Mouse (Mus musculus): ENCODE results near the gene Kcnk16.
"Not testable (repeated sequence)": the region's sequence is repeated elsewhere in the genome, so short reads cannot be mapped to it uniquely, and the experiment has no call there.

Gene Kcnk16

DNA sequence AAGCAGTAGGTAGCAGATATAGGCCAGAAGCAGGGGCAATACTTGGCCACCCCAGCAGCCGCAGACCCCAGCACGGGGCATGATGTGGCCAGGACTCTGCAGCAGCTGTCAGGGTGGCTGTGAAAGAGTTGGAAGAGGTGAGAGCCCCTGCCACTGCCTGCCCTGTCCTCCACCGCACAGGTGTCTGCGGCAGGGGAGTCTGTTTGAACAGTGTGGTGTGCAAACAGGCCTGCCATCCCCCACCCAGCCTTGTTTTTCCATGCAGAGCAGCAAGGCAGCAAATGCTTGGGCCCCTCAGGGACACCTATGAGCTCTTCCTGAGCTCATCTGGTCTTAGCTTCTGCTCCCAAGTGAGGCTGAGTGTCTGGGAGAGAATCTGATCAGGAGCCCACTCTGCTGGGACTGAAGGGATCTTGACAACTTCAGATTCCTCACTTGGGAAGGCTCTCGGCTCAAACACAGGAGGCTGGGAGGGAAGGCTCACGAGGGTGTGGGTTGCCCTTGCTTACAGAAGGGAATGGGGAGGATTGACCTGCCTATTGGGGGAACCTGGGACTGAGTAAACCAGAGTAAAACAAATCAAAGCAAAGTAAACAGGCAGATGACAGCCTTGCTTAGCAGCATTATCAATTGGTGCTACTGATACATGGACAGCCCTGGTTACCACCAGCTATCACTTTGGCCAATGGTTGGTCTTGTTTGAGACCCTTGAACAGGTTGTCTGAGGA, at the start of gene Kcnk16:
Gene Kcnk16 (minus strand): TSS at position 118 of the 728 bp plus-strand sequence.
- DNase-seq (ENCODE audit: low read depth, low spot score): no peak

DNA sequence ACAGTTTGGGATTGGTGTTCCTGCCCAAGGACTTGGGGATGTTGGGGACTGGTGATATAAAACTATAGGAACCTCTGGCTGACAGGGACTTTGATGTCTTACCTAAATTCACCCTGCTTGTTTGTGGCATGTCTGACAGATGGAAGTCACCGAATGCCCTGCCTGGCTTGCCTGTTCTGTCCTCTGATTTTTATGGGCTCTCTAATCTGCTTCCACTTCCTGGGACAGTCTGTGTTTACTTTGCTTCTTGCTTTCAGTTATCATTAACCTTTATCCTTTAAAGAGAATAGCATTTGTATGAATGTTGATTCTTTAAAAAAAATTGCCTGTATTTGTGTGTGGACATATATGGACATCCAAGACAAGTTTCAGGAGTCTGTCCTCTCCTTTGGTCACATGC, 46.1 kb upstream of the Kcnk16 start:
- no peak for DNase-seq (ENCODE audit: low read depth, low spot score)

DNA sequence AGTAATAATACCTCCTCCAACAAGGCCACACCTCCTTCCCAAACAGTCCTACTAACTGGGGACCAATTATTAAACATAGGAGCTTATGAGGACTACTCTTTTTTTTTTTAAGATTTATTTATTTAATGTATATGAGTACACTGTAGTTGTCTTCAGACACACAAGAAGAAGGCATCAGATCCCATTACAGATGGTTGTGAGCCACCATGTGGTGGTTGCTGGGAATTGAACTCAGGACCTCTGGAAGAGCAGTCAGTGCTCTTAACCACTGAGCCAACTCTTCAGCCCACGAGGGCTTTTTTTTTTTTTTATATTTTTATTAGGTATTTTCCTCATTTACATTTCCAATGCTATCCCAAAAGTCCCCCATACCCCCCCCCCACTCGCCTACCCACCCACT, 36.1 kb upstream of the Kcnk16 start:
- not testable (repeated sequence) for DNase-seq (ENCODE audit: low read depth, low spot score)

DNA sequence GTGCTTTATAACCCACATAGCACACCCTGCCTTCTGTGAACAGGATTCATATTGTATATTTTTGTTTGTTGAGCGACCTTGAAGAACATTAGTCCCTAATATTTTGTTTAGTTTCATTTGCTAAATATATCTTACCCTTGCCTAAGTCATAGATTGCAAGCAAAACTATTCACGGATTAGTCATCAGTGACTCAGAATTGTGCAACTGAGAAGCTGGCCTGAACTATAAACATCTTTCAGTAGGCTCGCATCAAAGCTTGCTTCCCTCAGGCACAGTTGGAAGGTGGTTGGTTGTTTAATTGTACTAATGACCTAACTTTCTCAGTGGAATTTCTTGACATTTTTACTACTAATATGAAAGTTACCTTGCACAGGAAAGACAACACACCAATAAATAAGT, 29.1 kb upstream of the Kcnk16 start:
- no peak for DNase-seq (ENCODE audit: low read depth, low spot score)

DNA sequence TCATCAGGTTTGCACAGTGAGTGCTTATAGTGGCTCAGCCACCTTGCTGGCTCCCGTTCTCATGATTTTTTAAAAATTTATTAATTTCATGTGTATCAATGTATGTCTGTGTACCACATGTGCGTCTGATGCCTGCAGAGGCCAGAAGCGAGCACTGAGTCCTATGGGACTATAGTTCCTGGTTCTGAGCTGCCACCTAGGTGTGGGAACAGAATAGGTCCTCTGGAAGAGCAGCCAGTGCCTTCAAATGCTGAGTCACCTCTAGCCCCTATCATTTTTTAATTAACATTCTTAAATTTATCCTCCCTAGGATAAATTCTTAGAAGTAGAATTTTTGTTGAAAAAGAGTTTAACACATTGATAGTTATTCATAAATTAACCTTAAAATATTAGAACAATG, 28.6 kb upstream of the Kcnk16 start:
- DNase-seq (ENCODE audit: low read depth, low spot score): no peak

DNA sequence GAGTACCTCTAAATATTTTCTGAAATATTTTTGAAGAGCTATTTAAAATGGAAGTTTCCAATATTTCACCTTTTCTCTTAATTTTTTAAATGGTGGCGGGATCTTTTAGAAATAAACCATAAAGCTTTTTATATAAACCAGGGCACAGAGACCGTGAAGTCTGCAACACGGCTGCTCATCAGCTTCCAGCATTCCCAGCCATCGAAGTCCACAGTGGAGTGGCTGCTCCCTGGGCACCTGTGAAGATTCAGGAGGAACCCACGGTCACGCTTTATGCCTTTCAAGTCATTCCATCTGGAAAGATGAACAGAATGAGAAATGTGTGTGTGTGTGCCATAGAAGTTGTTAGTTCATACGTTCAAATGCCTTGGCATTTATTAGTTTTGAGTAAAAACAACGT, 25.9 kb upstream of the Kcnk16 start:
- no peak for DNase-seq (ENCODE audit: low read depth, low spot score)

GRCm38 (mm10) chr14:20294117-20294892, 25.3 kb upstream of the Kcnk16 start, which contains the start of gene Nudt13:
Nudt13 (plus strand) TSS chr14:20294697.
- DNase-seq (ENCODE audit: low read depth, low spot score): peak; percentile 94

DNA sequence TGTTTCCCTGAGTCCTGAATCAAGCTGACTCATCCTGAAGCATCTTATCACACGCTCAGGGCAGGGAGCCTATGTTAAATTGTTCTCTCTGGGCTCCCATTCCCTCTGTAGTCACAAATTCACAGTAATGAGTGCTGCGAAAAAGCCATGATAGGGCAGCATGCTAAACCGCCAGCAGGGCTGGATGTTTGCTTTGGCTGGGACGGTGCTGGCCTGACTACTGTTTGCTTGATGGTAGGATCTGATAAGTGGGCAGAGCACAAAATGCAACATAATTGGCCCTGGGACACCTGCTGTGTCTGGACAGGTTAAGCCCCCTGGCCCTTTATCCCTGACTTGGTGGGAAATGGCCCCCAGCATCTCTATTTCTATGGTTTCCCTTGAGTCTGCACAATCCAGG, 22.4 kb upstream of the Kcnk16 start:
- DNase-seq (ENCODE audit: low read depth, low spot score): no peak

DNA sequence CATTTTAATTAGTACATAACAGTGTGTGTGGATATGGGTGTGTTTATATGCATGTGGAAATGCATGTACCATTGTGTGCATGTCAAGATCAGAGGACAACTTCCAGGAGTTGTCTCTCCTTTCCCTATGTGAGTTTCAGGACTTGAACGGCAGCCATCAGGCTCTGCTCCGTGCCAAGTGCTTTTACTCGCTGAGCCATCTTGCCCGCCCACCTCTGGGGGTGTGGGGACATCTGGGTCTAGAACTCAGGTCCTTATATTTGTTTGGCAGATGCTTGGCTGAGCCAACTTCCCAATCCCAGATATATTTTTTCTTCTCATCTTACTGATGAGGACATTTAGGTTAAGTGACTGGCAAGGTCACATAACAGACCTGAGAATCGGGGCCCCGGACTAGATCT, 578 bp downstream of the Kcnk16 start:
- no peak for DNase-seq (ENCODE audit: low read depth, low spot score)

DNA sequence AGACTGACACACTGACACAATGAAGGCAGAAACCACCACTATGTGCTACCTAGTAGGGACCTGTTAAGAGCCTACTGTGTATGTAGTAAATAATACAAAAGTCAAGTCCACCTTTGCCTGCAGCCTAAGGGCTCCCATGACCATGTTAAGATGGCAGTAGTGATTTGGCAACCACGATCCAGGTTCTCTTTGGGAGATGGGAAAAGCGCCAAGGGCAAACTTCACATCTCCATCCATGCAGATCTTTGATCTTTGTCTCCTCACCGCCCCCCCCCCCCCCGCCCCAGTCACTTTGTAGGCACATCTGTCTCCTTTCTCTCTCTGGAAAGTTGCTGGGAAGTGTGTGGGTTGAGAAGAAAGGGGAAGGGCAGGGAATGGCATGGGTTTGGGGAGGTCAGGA, 6.7 kb downstream of the Kcnk16 start:
- DNase-seq (ENCODE audit: low read depth, low spot score): no peak

DNA sequence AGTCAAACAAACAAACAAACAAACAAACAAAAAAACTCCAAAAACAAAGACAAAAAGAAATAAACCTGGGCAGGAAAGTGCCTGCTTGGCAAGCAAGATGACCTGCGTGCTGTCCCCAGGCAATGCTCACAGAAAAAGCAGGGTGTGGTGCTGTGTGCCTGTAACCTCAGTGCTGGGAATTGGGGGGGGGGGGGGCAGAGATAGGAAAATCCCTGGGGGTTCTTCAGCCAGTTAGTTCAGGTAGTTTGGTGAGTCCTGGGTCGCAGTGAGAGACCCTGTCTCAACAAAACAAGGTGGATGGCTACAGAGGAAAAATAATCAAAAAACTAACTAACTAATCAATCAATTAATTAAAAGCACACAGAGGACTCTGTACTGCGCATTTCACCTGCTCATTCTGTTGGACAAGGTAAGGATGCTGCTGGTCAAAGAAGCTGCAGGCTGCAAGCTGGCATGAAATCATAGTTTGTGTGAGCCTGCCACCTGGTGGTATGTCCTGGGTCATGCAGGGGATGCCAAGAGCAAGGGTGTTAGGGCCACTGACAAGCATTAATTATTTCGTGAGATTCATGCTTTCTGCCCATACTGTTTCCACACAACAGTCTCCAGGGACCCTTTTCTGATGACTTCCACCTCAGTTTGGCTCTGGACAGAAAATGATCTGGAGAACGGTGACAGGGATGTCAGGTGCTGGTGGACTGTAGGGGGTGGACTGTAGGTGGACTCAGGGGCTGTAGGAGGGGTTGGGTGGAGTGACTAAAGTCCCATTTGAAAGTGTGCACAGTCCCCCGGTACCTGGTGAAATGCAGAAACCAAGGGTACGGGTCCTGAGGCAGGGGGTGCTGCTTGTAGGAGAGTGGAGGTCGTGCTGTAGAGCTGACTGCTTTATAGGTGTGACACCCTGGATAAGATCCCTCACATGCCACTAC, 10.6 kb downstream of the Kcnk16 start:
- DNase-seq (ENCODE audit: low read depth, low spot score): peak; percentile 81

DNA sequence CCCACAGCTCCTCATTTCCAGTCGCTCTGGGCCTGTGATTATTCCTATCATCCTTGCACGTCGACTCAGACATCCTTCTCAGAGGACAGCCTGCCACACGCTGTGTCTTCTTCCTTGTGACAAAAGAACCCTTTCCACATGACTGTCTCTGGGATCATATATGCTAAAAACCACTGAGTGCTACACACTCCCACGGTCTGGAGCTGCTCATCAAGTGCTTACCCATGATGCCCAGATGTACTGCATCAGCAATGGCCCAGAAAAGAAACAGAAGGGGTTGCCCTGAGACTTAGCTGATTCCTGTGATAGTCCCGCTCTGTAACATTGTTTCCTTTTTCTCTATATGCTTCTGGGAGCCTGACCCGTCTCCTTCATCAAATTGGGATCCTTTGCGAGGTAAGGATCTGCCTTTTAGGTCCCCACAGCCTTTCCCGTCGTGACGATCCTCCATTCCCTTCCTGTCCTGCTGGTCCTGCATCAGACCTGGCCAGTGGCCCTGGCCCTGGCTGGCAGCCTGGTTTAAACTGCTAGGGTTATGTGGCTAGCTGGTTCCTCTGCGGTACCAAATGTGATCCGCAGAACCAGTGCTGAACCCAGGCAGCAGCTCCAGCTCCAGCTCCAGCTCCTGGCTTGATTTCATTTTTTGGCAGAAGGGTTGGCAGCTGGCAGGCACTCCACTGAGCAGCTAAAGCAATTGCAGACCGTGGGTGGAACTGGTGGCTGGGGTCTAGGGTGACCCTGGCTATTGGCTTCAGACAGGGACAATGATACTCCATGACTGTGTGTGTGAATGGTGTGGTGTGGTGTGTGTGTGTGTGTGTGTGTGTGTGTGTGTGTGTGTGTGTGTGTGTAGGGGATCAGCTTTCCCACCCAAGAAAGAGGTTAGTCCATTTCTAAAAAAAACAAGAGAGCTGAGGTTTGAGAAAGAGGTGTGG, 18.5 kb downstream of the Kcnk16 start:
- DNase-seq (ENCODE audit: low read depth, low spot score): no peak

DNA sequence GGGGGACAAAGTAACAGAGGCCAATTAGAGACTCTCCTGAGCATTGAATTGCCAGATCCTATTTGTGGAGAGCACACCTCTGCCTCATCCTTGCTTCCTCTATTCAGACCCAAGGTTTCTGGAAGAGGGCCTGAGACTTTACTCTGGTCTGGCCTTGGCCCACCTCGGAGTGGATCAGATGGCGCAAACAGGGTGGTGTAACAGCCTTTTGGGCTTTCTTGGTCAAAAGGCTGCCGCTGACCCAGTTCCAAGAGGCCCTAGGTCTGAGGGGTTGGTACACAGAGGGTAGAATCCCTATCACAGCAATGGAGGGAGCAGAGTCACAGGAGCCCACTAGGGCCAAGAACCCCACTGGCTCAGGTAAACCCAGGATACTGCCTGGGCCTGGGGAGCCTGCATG, 21.0 kb downstream of the Kcnk16 start:
- no peak for DNase-seq (ENCODE audit: low read depth, low spot score)

DNA sequence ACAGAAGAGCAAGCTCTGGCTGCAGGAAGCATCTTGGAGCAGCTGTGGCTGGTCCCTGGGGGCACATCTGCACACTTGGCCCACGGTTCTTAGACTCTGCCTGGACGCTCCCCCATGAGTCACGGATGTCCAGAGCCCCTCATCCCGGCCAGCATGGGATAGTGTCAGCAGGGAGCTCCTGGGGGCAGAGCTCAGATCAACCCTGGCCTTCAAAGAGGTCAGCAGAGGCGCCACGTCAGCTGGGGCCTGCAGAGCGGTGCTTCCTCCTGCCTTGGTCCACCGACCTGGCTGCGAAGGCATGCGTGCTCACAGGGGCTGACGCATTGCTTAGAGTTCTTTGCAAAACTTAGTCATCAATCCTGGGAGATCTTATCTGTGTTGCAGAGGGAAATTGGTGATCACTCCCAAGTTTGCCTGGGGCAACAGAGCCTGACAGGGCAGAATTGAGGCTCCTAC, 22.2 kb downstream of the Kcnk16 start:
- DNase-seq (ENCODE audit: low read depth, low spot score): no peak

DNA sequence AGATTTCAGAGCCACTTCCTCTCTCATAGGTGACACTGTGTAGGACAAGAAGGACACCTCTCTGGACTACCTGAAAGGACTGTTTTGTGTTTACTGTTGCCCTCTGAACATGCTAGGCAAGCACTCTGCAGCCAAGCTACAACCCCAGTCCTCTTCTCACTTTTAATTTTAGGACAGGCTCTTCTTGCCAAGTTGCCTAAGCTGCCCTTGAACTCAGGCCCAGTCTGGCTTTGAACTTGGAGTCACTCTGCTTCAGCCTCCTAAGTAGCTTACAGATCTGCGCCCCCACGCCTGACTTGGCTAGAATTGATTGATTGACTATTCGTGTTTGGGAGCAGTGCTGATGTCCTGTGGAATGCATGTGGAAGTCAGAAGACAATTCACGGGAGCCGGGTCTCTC, 23.1 kb downstream of the Kcnk16 start:
- no peak for DNase-seq (ENCODE audit: low read depth, low spot score)

GRCm38 (mm10) chr14:20245318-20245717, 23.7 kb downstream of the Kcnk16 start:
- no peak for DNase-seq (ENCODE audit: low read depth, low spot score)

DNA sequence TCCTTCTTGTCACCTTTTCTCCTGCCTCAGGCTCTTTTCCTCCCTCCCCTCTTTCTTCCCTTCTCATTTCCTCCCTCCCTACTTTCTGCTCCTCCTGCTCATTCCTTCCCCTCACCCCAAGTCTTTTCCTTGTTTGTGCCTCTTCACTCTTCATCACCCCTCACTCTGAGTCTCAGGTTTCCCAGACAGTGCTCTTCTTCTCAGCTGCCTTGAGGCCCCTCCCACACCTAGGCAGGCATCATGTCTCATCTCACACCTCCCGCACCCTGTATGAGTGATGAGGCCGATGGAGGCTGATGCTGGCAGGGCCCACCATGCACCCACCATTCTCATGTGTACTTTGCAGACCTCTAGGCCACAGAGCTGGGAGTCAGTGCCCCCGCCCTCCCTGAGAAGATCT, 25.8 kb downstream of the Kcnk16 start:
- DNase-seq (ENCODE audit: low read depth, low spot score): no peak

DNA sequence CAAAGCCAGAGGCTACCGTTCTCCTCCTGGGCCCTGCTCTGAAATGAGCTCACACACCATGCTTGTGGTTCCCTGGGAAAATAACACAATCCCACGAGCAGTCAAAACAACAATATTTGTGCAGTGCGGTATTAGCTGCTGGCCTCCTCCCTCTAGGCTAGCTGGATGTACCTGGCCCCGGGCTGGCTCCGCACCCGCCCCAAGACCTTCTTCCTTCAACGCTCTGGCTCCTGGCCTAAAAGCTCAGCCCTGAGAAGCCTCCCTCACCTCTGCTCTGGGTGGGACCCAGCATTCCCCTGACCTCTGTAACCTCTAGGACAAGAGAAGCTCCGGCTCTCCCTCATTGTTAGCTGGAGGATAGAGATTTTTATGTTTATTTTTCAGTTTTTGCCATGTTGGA, 26.5 kb downstream of the Kcnk16 start:
- peak; percentile 28 for DNase-seq (ENCODE audit: low read depth, low spot score)

DNA sequence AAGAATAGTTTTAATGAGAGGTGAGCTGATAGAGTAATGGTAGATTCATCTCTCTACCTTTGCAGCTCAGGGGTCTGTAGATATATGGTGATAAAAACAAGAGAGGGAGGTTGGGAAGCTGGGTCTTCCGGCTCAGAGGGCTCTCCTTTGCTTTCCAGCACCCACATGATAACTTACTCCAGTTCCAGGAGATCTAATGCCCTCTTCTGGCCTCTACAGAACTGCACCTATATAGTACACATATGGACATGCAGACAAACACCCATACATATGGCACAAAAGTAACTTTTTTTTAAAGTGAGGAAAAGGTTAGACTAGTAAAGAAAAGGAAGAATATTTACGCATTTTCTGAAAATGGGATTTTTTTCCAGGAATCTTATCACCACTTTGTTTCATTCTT, 34.6 kb downstream of the Kcnk16 start:
- DNase-seq (ENCODE audit: low read depth, low spot score): peak; percentile 68

- DNase-seq (ENCODE audit: low read depth, low spot score): no peak
Measured at GRCm38 (mm10) chr14:20233016-20233980, 35.7 kb downstream of the Kcnk16 start.
